Mouse (Mus musculus) cerebellum, postnatal 25 days (tissue): ENCODE measurements around the gene Samd4b.

Experiments
- DNase-seq, 2 experiments: peaks; one replicate each; pipeline ENCODE4 v3.0.0; 2021; ENCODE audit warnings: mixed read lengths in 2 of 2

Gene Samd4b

GRCm38 (mm10) chr7:28375176-28375921, 222.6 kb downstream of the Samd4b start:
- DNase-seq: peak; percentile 60 to 79

- no peak for DNase-seq
Observed at GRCm38 (mm10) chr7:28374647-28375046, 223.3 kb downstream of the Samd4b start.

GRCm38 (mm10) chr7:28373891-28374495, 224.0 kb downstream of the Samd4b start:
- no peak for DNase-seq

GRCm38 (mm10) chr7:28373131-28373581, 224.8 kb downstream of the Samd4b start:
- DNase-seq: peak; percentile 64 to 82

- DNase-seq: peak; percentile 93
Observed at GRCm38 (mm10) chr7:28372251-28373108, 225.5 kb downstream of the Samd4b start, which contains the start of gene Plekhg2. Plekhg2 (minus strand) TSS chr7:28372599.

- peak in 1 of 2 experiments; percentile 37 for DNase-seq
Observed at GRCm38 (mm10) chr7:28371514-28371989, 226.4 kb downstream of the Samd4b start.

- no peak for DNase-seq
Observed at GRCm38 (mm10) chr7:28370977-28371513, 226.9 kb downstream of the Samd4b start.

GRCm38 (mm10) chr7:28370051-28370450, 227.9 kb downstream of the Samd4b start:
- DNase-seq: no peak

GRCm38 (mm10) chr7:28368276-28368920, 229.5 kb downstream of the Samd4b start:
- DNase-seq: no peak

GRCm38 (mm10) chr7:28367663-28368275, 230.2 kb downstream of the Samd4b start:
- DNase-seq: no peak

GRCm38 (mm10) chr7:28362441-28363060, 235.4 kb downstream of the Samd4b start:
- DNase-seq: no peak

- no peak for DNase-seq
Observed at GRCm38 (mm10) chr7:28361647-28362341, 236.2 kb downstream of the Samd4b start.

- no peak for DNase-seq
Observed at GRCm38 (mm10) chr7:28360291-28360690, 237.7 kb downstream of the Samd4b start.

- no peak for DNase-seq
Observed at GRCm38 (mm10) chr7:28359854-28360253, 238.1 kb downstream of the Samd4b start.

- DNase-seq: no peak
Observed at GRCm38 (mm10) chr7:28358431-28358830, 239.5 kb downstream of the Samd4b start.

GRCm38 (mm10) chr7:28357984-28358383, 240.0 kb downstream of the Samd4b start:
- DNase-seq: no peak

- DNase-seq: no peak
Observed at GRCm38 (mm10) chr7:28356981-28357380, 241.0 kb downstream of the Samd4b start.

GRCm38 (mm10) chr7:28355221-28355620, 242.7 kb downstream of the Samd4b start:
- DNase-seq: no peak

- no peak for DNase-seq
Observed at GRCm38 (mm10) chr7:28354596-28354995, 243.3 kb downstream of the Samd4b start.

- no peak for DNase-seq
Observed at GRCm38 (mm10) chr7:28354113-28354581, 243.8 kb downstream of the Samd4b start.
